Mouse (Mus musculus) induced T-regulatory cell, adult 2 months (primary cell): Measurements from ENCODE around the gene E130311K13Rik.

ENCODE experiments used
- DNase-seq: peaks from one replicate; pipeline ENCODE4 v3.0.0-alpha.2; 2012; ENCODE audit warnings: low read depth

Gene E130311K13Rik

GRCm38 (mm10) chr3:63895786-63896185 lies 33.5 kb downstream of the E130311K13Rik start:
- DNase-seq: no peak

GRCm38 (mm10) chr3:63893677-63894076 lies 35.6 kb downstream of the E130311K13Rik start:
- DNase-seq: peak; percentile 12

- no peak for DNase-seq
These were observed 37.1 kb downstream of the E130311K13Rik start for GRCm38 (mm10) chr3:63892154-63892553.

GRCm38 (mm10) chr3:63881065-63881464 lies 48.2 kb downstream of the E130311K13Rik start:
- DNase-seq: no peak

- no peak for DNase-seq
These were observed 50.1 kb downstream of the E130311K13Rik start for GRCm38 (mm10) chr3:63878995-63879666.

GRCm38 (mm10) chr3:63872818-63873217 lies 56.5 kb downstream of the E130311K13Rik start:
- DNase-seq: no peak

GRCm38 (mm10) chr3:63871249-63871648 lies 58.0 kb downstream of the E130311K13Rik start:
- DNase-seq: no peak

GRCm38 (mm10) chr3:63868285-63868684 lies 61.0 kb downstream of the E130311K13Rik start:
- peak; percentile 16 for DNase-seq

- DNase-seq: no peak
These were observed 64.2 kb downstream of the E130311K13Rik start for GRCm38 (mm10) chr3:63865069-63865468.
